Mouse (Mus musculus) bone marrow macrophage, adult 2 months (primary cell): Measurements from ENCODE around the gene Ppp1r1b.

Experiments used
- CTCF ChIP-seq: IDR thresholded peaks from 2 replicates; pipeline ENCODE4 v1.5.1; 2012; ENCODE audit warnings: low read depth, mild to moderate bottlenecking, low read length, moderate library complexity
- POLR2A ChIP-seq: IDR thresholded peaks from 2 replicates; pipeline ENCODE4 v1.6.1; 2012; ENCODE audit warnings: mild to moderate bottlenecking, low read depth, low read length, borderline replicate concordance

DNA sequence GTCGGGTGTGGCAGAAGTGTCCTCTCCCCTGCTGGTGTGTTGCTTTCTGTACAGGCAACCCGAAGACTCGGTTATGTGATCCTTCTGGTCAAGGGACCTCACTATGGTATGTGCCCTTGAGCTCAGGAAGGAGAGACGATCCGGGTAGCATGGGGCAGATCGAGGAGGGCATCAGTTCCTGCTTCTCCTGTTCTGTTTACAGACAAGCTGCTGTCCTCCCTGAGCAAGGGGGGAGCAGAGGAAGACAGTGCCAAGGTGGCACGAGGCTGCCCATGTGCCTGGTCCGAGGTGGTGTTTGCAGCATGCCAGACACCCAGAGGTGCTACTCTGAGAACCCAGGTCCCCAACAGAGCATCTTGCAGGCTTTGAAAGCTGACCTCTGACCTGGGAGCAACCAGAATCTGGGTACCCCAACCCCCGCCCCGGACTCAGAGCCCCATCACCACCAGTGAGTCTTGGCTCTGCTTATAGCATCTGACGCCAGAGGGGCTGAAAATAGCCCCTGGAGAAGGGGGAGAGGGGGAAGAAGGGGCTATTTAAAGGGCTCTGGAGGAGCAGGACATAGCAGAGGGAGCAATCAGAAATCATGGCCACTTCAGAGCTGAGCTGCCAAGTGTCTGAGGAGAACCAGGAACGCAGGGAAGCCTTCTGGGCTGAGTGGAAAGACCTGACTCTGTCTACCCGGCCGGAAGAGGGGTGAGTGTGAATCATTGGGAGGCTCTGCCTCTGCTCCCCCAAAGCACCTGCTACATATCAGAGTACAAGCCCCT, 35.2 kb downstream of the Ppp1r1b start, which contains the start of gene Tcap:
- TF ChIP-seq POLR2A (no peak), CTCF (no peak)
